Mouse (Mus musculus) CH12.LX (cell line): ENCODE measurements around the gene Abhd12. TPM values are rescaled to one million over a fixed set of nuclear protein-coding genes. Genes with fewer than 3 reads are reported as not detected.

ENCODE experiments used
- DNase-seq: peaks from one replicate; pipeline ENCODE4 v3.0.0-alpha.2; 2013; ENCODE audit errors: extremely low read depth
- H3K27ac ChIP-seq: 2 replicates; pipeline ENCODE4 v1.5.1; 2012; ENCODE audit warnings: low read depth, mild to moderate bottlenecking, control low read depth, moderate library complexity; ENCODE audit not compliant: insufficient read depth
- H3K27me3 ChIP-seq: replicated peaks from 2 replicates; pipeline ENCODE3; 2012; ENCODE audit warnings: inconsistent platforms
- H3K36me3 ChIP-seq, 2 experiments: replicated peaks in 1 of 2; 2 replicates each; pipeline versions ENCODE3 to v1.6.1; 2012; ENCODE audit warnings: inconsistent platforms in 1 of 2, low read length in 1 of 2, mild to moderate bottlenecking in 1 of 2, mixed read lengths in 1 of 2, moderate library complexity in 1 of 2; ENCODE audit not compliant: control insufficient read depth in 1 of 2, insufficient read depth in 1 of 2
- H3K4me1 ChIP-seq, 2 experiments: 2 replicates each; pipeline ENCODE4 v1.6.1; 2012; ENCODE audit warnings: inconsistent platforms in 1 of 2, moderate library complexity in 1 of 2; ENCODE audit not compliant: insufficient read depth in 2 of 2, control insufficient read depth in 1 of 2
- H3K4me2 ChIP-seq: 2 replicates; pipeline ENCODE4 v1.6.1; 2012; ENCODE audit warnings: low read depth, mild to moderate bottlenecking, control low read depth; ENCODE audit not compliant: poor library complexity, insufficient read depth, severe bottlenecking
- H3K4me3 ChIP-seq, 3 experiments: fragments of 150-350 bp in 1 of 3; sonication (generic) in 1 of 3; replicated peaks in 1 of 3; 2 replicates each; pipeline versions ENCODE3 to v1.5.1; 2011 to 2012; ENCODE audit warnings: low read depth in 2 of 3, low read length in 2 of 3, mild to moderate bottlenecking in 2 of 3, moderate library complexity in 2 of 3, control low read depth in 1 of 3, improper control_type of control experiment in 1 of 3, inconsistent platforms in 1 of 3, mixed read lengths in 1 of 3; ENCODE audit not compliant: poor library complexity in 1 of 3
- H3K79me2 ChIP-seq: replicated peaks from 2 replicates; pipeline ENCODE4 v1.6.1; 2012; ENCODE audit warnings: mild to moderate bottlenecking, moderate library complexity; ENCODE audit not compliant: control insufficient read depth, poor library complexity, insufficient read depth, severe bottlenecking; ENCODE audit errors: extremely low read depth
- H3K9ac ChIP-seq: 2 replicates; pipeline ENCODE4 v1.6.1; 2012; ENCODE audit warnings: low read depth, mild to moderate bottlenecking, control low read depth, moderate library complexity; ENCODE audit not compliant: insufficient read depth
- H3K9me3 ChIP-seq: replicated peaks from 2 replicates; pipeline ENCODE3; 2012; ENCODE audit warnings: low read length, inconsistent platforms, mixed read lengths
- CHD2 ChIP-seq: IDR thresholded peaks from 2 replicates; pipeline ENCODE4 v1.6.1; 2011; ENCODE audit warnings: low read length, improper control_type of control experiment
- CTCF ChIP-seq, 2 experiments: IDR thresholded peaks in 1 of 2; conservative IDR thresholded peaks in 1 of 2; 2 replicates each; pipeline ENCODE4 v1.5.1; 2011 to 2012; ENCODE audit warnings: low read depth in 2 of 2, low read length in 2 of 2, improper control_type of control experiment in 1 of 2, inconsistent platforms in 1 of 2, mild to moderate bottlenecking in 1 of 2, moderate library complexity in 1 of 2
- GABPA ChIP-seq: IDR thresholded peaks from 2 replicates; pipeline ENCODE4 v1.6.1; 2012; ENCODE audit warnings: low read depth, low read length, improper control_type of control experiment, inconsistent platforms; ENCODE audit not compliant: insufficient replicate concordance
- JUN ChIP-seq: IDR thresholded peaks from 2 replicates; pipeline ENCODE4 v1.6.1; 2011; ENCODE audit warnings: low read depth, mild to moderate bottlenecking, low read length, improper control_type of control experiment, moderate library complexity; ENCODE audit not compliant: insufficient read depth
- JUND ChIP-seq: conservative IDR thresholded peaks from 2 replicates; pipeline ENCODE4 v1.6.1; 2011; ENCODE audit warnings: low read depth, low read length, improper control_type of control experiment
- MAX ChIP-seq: IDR thresholded peaks from 2 replicates; pipeline ENCODE4 v1.6.1; 2011; ENCODE audit warnings: low read length, improper control_type of control experiment
- MAZ ChIP-seq: IDR thresholded peaks from 2 replicates; pipeline ENCODE4 v1.6.1; 2012; ENCODE audit warnings: low read depth, mild to moderate bottlenecking, inconsistent platforms, low read length, improper control_type of control experiment, moderate library complexity
- NELFE ChIP-seq: IDR thresholded peaks from 2 replicates; pipeline ENCODE4 v1.6.1; 2011; ENCODE audit warnings: low read depth, low read length, improper control_type of control experiment
- NRF1 ChIP-seq: IDR thresholded peaks from 2 replicates; pipeline ENCODE4 v1.6.1; 2014; ENCODE audit warnings: low read depth, mild to moderate bottlenecking, inconsistent platforms, low read length, improper control_type of control experiment, moderate library complexity
- POLR2A ChIP-seq: IDR thresholded peaks from 2 replicates; pipeline ENCODE4 v1.6.1; 2011; ENCODE audit warnings: low read depth, mild to moderate bottlenecking, improper control_type of control experiment, low read length
- RAD21 ChIP-seq: IDR thresholded peaks from 2 replicates; pipeline ENCODE4 v1.6.1; 2011; ENCODE audit warnings: low read depth, mild to moderate bottlenecking, low read length, improper control_type of control experiment, moderate library complexity
- RCOR1 ChIP-seq: conservative IDR thresholded peaks from 2 replicates; pipeline ENCODE4 v1.6.1; 2012; ENCODE audit warnings: low read depth, mild to moderate bottlenecking, inconsistent platforms, low read length, improper control_type of control experiment
- SIN3A ChIP-seq: IDR thresholded peaks from 2 replicates; pipeline ENCODE4 v1.6.1; 2012; ENCODE audit warnings: low read length, improper control_type of control experiment, inconsistent platforms
- SMC3 ChIP-seq: IDR thresholded peaks from 2 replicates; pipeline ENCODE4 v1.6.1; 2011; ENCODE audit warnings: low read depth, low read length, improper control_type of control experiment
- TBP ChIP-seq: conservative IDR thresholded peaks from 2 replicates; pipeline ENCODE4 v1.6.1; 2011; ENCODE audit warnings: low read depth, low read length, improper control_type of control experiment
- TCF12 ChIP-seq: IDR thresholded peaks from 2 replicates; pipeline ENCODE4 v1.6.1; 2014; ENCODE audit warnings: low read depth, mild to moderate bottlenecking, inconsistent platforms, low read length, improper control_type of control experiment
- USF1 ChIP-seq: IDR thresholded peaks from 2 replicates; pipeline ENCODE4 v1.6.1; 2014; ENCODE audit warnings: low read depth, mild to moderate bottlenecking, inconsistent platforms, low read length, improper control_type of control experiment
- ZC3H11A ChIP-seq: IDR thresholded peaks from 2 replicates; pipeline ENCODE4 v1.6.1; 2012; ENCODE audit warnings: low read depth, mild to moderate bottlenecking, inconsistent platforms, low read length, improper control_type of control experiment
- dilution Hi-C: fragments of 300-500 bp; cut with MboI; formaldehyde crosslinking; loops from 2 replicates; pipeline ENCODE4 v1.14.3; 2020; ENCODE audit warnings: low sequenced_read_pairs; ENCODE audit not compliant: extremely low pct_unique_long_range_greater_than_20kb, extremely low pct_ligation_motif_present
- in situ Hi-C: fragments of 300-500 bp; cut with MboI; formaldehyde crosslinking; loops from 3 replicates; pipeline ENCODE4 v1.14.3; 2019; ENCODE audit warnings: low sequenced_read_pairs, low pct_ligation_motif_present, low pct_unique_long_range_greater_than_20kb, mixed read lengths
- polyA plus RNA-seq: library from polyadenylated mRNA; unstranded; fragments of >175 nt; gene quantifications from 2 replicates; pipeline ENCODE4 v1.2.1, GENCODE M21; 2012; ENCODE audit warnings: low read depth; ENCODE audit not compliant: insufficient read length
- total RNA-seq, 2 experiments: library from RNA; depleted of rRNA; stranded (reverse); fragments of 300-350 nt in 1 of 2; fragments of >200 nt in 1 of 2; gene quantifications; 2 replicates each; pipeline ENCODE4 v1.2.3; 2012 to 2014

The Abhd12 gene
- total and polyA plus RNA-seq, 3 experiments = 43.6 to 51.5 (median 51.3) TPM

- in situ Hi-C loops = no loop called here
- H3K36me3 ChIP-seq = peaks cover 77 to 96% of the 10 kb centered on the region in 2 experiments
- H3K4me3 ChIP-seq = no peak overlapping the region
- H3K27me3 ChIP-seq = no peaks in the 10 kb centered on the region
- no peak overlapping the region for H3K27ac ChIP-seq
- H3K4me1 ChIP-seq = no peaks in the 10 kb centered on the region
- TF ChIP-seq JUND = no peak
- no peaks in the 10 kb centered on the region for H3K9me3 ChIP-seq
- H3K79me2 ChIP-seq = no peaks in the 10 kb centered on the region
- H3K4me2 ChIP-seq = no peak overlapping the region
- H3K9ac ChIP-seq = no peak overlapping the region
- dilution Hi-C loops = no loop called here
- no peak for DNase-seq
Observed at GRCm38 (mm10) chr2:150816676-150817402, 87.7 kb downstream of the Abhd12 start.

DNA sequence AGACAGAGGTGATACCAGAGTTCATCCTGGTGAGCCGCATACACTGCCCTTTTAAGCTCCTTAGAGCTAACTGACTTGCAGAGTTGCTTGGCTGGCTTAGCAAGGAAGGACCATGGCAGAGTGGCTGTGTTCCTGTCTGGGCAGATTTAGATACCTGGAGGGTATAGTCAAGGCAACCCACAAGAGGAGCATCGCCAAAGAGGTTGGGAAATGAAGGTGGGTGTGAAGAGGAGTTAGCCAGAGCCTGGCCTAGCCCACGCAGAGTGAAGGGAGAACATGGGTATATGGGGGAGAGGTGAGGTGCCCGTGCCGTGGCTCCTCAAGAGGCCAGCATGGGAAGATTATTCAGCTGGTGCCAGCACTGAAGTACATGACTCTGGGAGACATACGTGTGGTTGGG lies 91.7 kb downstream of the Abhd12 start:
- dilution Hi-C loops (no loop called here), in situ Hi-C loops (no loop called here)
- H3K4me3 ChIP-seq = no peak overlapping the region
- no peak overlapping the region for H3K4me2 ChIP-seq
- no peaks in the 10 kb centered on the region for H3K27me3 ChIP-seq
- no peaks in the 10 kb centered on the region for H3K4me1 ChIP-seq
- DNase-seq = no peak
- no peak overlapping the region for H3K9ac ChIP-seq
- TF ChIP-seq POLR2A (no peak), MAZ (no peak), NRF1 (no peak), USF1 (no peak), CHD2 (no peak), MAX (no peak), RCOR1 (no peak), TCF12 (no peak), JUND (no peak), JUN (no peak), CTCF (conservative IDR thresholded peaks at IDR 0.05 in 1 of 2, IDR thresholded peaks at IDR 0.05 in 1 of 2; ENCODE audit: low read depth in 2 of 2, low read length in 2 of 2) (no peak), ZC3H11A (no peak), TBP (no peak), SMC3 (no peak), SIN3A (no peak), GABPA (no peak), RAD21 (no peak), NELFE (no peak)
- no peaks in the 10 kb centered on the region for H3K79me2 ChIP-seq
- H3K36me3 ChIP-seq = peaks cover 80 to 98% of the 10 kb centered on the region in 2 experiments
- H3K27ac ChIP-seq = no peak overlapping the region
- H3K9me3 ChIP-seq = no peaks in the 10 kb centered on the region
